In genomic region chr9:58281597-58281996, GRCm38 (mm10) we compare ENCODE assay signal across 8 mouse cellular contexts. TPM values are rescaled to one million over a fixed set of nuclear protein-coding genes. Genes with fewer than 3 reads are reported as not detected.
DNase-seq lines count a peak whose midpoint lies in the region; ATAC-seq and TF ChIP-seq lines count a peak whose summit lies in the region.

No protein-coding gene starts in this region.

- peak; percentile 82 for DNase-seq in R1 (ENCODE audit: low read depth, low spot score)
- peak; percentile 54 for DNase-seq in embryo, embryonic 11 days
- no peak for DNase-seq in stomach, postnatal 0 days (ENCODE audit: low spot score)

- no peak overlapping the region for H3ac ChIP-seq in C2C12 (ENCODE audit: control insufficient read depth, insufficient read length, low read depth)

- H3K9me3 ChIP-seq in intestine, postnatal 0 days (ENCODE audit: control insufficient read depth), result no peaks in the 10 kb centered on the region
- H3K9me3 ChIP-seq in intestine, embryonic 15.5 days, result no peaks in the 10 kb centered on the region
- H3K9me3 ChIP-seq in stomach, postnatal 0 days (ENCODE audit: control insufficient read depth, low read length), result no peaks in the 10 kb centered on the region
- H3K9me3 ChIP-seq in heart, embryonic 12.5 days (replicated peaks), result no peaks in the 10 kb centered on the region
- H3K9me3 ChIP-seq in midbrain, embryonic 16.5 days (replicated peaks; ENCODE audit: control insufficient read depth, low read length, poor library complexity, severe bottlenecking), result no peaks in the 10 kb centered on the region

- no peak overlapping the region for H3K9ac ChIP-seq in intestine, postnatal 0 days (ENCODE audit: low read depth, low read length)
- no peak overlapping the region for H3K9ac ChIP-seq in intestine, embryonic 15.5 days
- H3K9ac ChIP-seq in stomach, postnatal 0 days (ENCODE audit: low read length), result no peak overlapping the region
- H3K9ac ChIP-seq in heart, embryonic 12.5 days, result no peak overlapping the region
- no peak overlapping the region for H3K9ac ChIP-seq in midbrain, embryonic 16.5 days (ENCODE audit: low read depth, low read length)

- no peak for TF ChIP-seq EP300 in stomach, postnatal 0 days (optimal IDR thresholded peaks at IDR 0.05)

- no peak overlapping the region for H3K4me2 ChIP-seq in intestine, postnatal 0 days (replicated peaks; ENCODE audit: low read depth)
- H3K4me2 ChIP-seq in intestine, embryonic 15.5 days (replicated peaks), result no peak overlapping the region
- no peak overlapping the region for H3K4me2 ChIP-seq in stomach, postnatal 0 days (replicated peaks; ENCODE audit: low read depth)
- no peak overlapping the region for H3K4me2 ChIP-seq in heart, embryonic 12.5 days
- H3K4me2 ChIP-seq in midbrain, embryonic 16.5 days (ENCODE audit: low read length), result no peak overlapping the region

- no peaks in the 10 kb centered on the region for H3K79me2 ChIP-seq in C2C12 (ENCODE audit: control insufficient read depth, insufficient read depth)

- no peak overlapping the region for H3K4me3 ChIP-seq in intestine, postnatal 0 days (ENCODE audit: low read depth, low read length)
- H3K4me3 ChIP-seq in intestine, embryonic 15.5 days (replicated peaks), result no peak overlapping the region
- H3K4me3 ChIP-seq in C2C12 (ENCODE audit: insufficient read depth, poor library complexity, severe bottlenecking), result no peak overlapping the region
- H3K4me3 ChIP-seq in stomach, postnatal 0 days (ENCODE audit: low read depth, low read length), result no peak overlapping the region
- H3K4me3 ChIP-seq in heart, embryonic 12.5 days, result no peak overlapping the region
- H3K4me3 ChIP-seq in midbrain, embryonic 16.5 days (ENCODE audit: low read depth, low read length), result no peak overlapping the region

- no peaks in the 10 kb centered on the region for H3K79me3 ChIP-seq in C2C12 (ENCODE audit: low read depth)

- peak; percentile 74 for TF ChIP-seq CTCF in intestine, postnatal 0 days (IDR thresholded peaks at IDR 0.05; ENCODE audit: low read depth)
- peak; percentile 25 for TF ChIP-seq CTCF in C2C12 (IDR thresholded peaks at IDR 0.05; ENCODE audit: control insufficient read depth, insufficient read depth, insufficient read length)
- TF ChIP-seq CTCF in stomach, postnatal 0 days (IDR thresholded peaks at IDR 0.05; ENCODE audit: low read depth), result peak; percentile 75

- no peak overlapping the region for H3K27ac ChIP-seq in intestine, postnatal 0 days (ENCODE audit: low read depth, low read length)
- H3K27ac ChIP-seq in intestine, embryonic 15.5 days, result no peak overlapping the region
- H3K27ac ChIP-seq in stomach, postnatal 0 days (replicated peaks), result no peak overlapping the region
- no peak overlapping the region for H3K27ac ChIP-seq in heart, embryonic 12.5 days (ENCODE audit: poor library complexity, severe bottlenecking)
- no peak overlapping the region for H3K27ac ChIP-seq in midbrain, embryonic 16.5 days (ENCODE audit: low read length)

- no peaks in the 10 kb centered on the region for H3K27me3 ChIP-seq in intestine, postnatal 0 days (replicated peaks; ENCODE audit: control insufficient read depth, insufficient read depth, low read length)
- H3K27me3 ChIP-seq in intestine, embryonic 15.5 days (replicated peaks), result no peaks in the 10 kb centered on the region
- H3K27me3 ChIP-seq in C2C12 (ENCODE audit: control insufficient read depth, insufficient read depth, insufficient read length), result no peaks in the 10 kb centered on the region
- no peaks in the 10 kb centered on the region for H3K27me3 ChIP-seq in stomach, postnatal 0 days (ENCODE audit: control insufficient read depth, insufficient read depth, low read length)
- no peaks in the 10 kb centered on the region for H3K27me3 ChIP-seq in heart, embryonic 12.5 days (replicated peaks)
- H3K27me3 ChIP-seq in midbrain, embryonic 16.5 days (ENCODE audit: control insufficient read depth, insufficient read depth, low read depth, low read length), result no peaks in the 10 kb centered on the region

- ATAC-seq in intestine, postnatal 0 days, result no peak
- ATAC-seq in intestine, embryonic 15.5 days, result no peak
- no peak for ATAC-seq in stomach, postnatal 0 days (ENCODE audit: low FRiP score, low TSS enrichment)
- ATAC-seq in heart, embryonic 12.5 days (ENCODE audit: insufficient number of reproducible peaks, low FRiP score), result no peak
- no peak for ATAC-seq in midbrain, embryonic 16.5 days

- no peaks in the 10 kb centered on the region for H3K4me1 ChIP-seq in intestine, postnatal 0 days (replicated peaks; ENCODE audit: control insufficient read depth, insufficient read depth, low read length)
- H3K4me1 ChIP-seq in intestine, embryonic 15.5 days (replicated peaks), result peaks cover 4% of the 10 kb centered on the region; the same call in 1 of the 2 replicates
- no peaks in the 10 kb centered on the region for H3K4me1 ChIP-seq in stomach, postnatal 0 days (replicated peaks; ENCODE audit: control insufficient read depth, insufficient read depth)
- H3K4me1 ChIP-seq in heart, embryonic 12.5 days (replicated peaks), result peaks cover 23% of the 10 kb centered on the region
- peaks cover 5% of the 10 kb centered on the region; the same call in 1 of the 2 replicates for H3K4me1 ChIP-seq in midbrain, embryonic 16.5 days (ENCODE audit: control insufficient read depth, insufficient read depth, low read length)

- H3K36me3 ChIP-seq in intestine, postnatal 0 days (ENCODE audit: control insufficient read depth, insufficient read depth), result no peaks in the 10 kb centered on the region
- H3K36me3 ChIP-seq in intestine, embryonic 15.5 days, result no peaks in the 10 kb centered on the region
- H3K36me3 ChIP-seq in C2C12 (ENCODE audit: control insufficient read depth, insufficient read depth), result no peaks in the 10 kb centered on the region
- H3K36me3 ChIP-seq in stomach, postnatal 0 days (ENCODE audit: control insufficient read depth, insufficient read depth, low read length), result no peaks in the 10 kb centered on the region
- H3K36me3 ChIP-seq in heart, embryonic 12.5 days, result no peaks in the 10 kb centered on the region
- no peaks in the 10 kb centered on the region for H3K36me3 ChIP-seq in midbrain, embryonic 16.5 days (ENCODE audit: control insufficient read depth, insufficient read depth, low read length)

- WGBS in intestine, postnatal 0 days, result 59% methylated on average over 3 of the region's 3 CpGs
- WGBS in intestine, embryonic 15.5 days, result 61% methylated on average over 3 of the region's 3 CpGs
- 57% methylated on average over 3 of the region's 3 CpGs for WGBS in stomach, postnatal 0 days
- WGBS in heart, embryonic 12.5 days, result 63% methylated on average over 3 of the region's 3 CpGs
- 53% methylated on average over 3 of the region's 3 CpGs for WGBS in midbrain, embryonic 16.5 days

TF ChIP-seq in C2C12, 6 proteins besides CTCF, POLR2A, EP300 and RAD21:
- TF ChIP-seq USF1 (IDR thresholded peaks at IDR 0.05; ENCODE audit: low read depth), result no peak
- TF ChIP-seq MAX (IDR thresholded peaks at IDR 0.05), result no peak
- no peak for TF ChIP-seq MYOD1 (IDR thresholded peaks at IDR 0.05; ENCODE audit: control insufficient read depth, insufficient read length, low read depth)
- no peak for TF ChIP-seq CEBPB (IDR thresholded peaks at IDR 0.05; ENCODE audit: low read depth)
- no peak for TF ChIP-seq MYOG (IDR thresholded peaks at IDR 0.05; ENCODE audit: control insufficient read depth, extremely low read depth, insufficient read length)
- TF ChIP-seq FOSL1 (IDR thresholded peaks at IDR 0.05; ENCODE audit: insufficient read depth, low read length, poor library complexity, severe bottlenecking), result no peak

RNA-seq across cellular contexts. Expression of gene Stoml1, which starts 28.6 kb away (rescaled TPM):
- polyA plus RNA-seq in intestine, postnatal 0 days (2015; fragmentation: Nextera tagmentation; extraction: Ambion mirVana), result 15.0 and 15.9 TPM in 2 replicates
- polyA plus RNA-seq in intestine, embryonic 15.5 days (2015; fragmentation: Nextera tagmentation; extraction: Ambion mirVana), result 21.3 and 21.4 TPM in 2 replicates
- 13.4 TPM for polyA plus RNA-seq in C2C12 (2012; fragmentation: generic; extraction: Trizol)
- 19.9 and 20.4 TPM in 2 replicates for polyA plus RNA-seq in stomach, postnatal 0 days (2015; fragmentation: Nextera tagmentation; extraction: Ambion mirVana)
- 24.0 and 24.7 TPM in 2 replicates for polyA plus RNA-seq in heart, embryonic 12.5 days (2016; fragmentation: Nextera tagmentation; extraction: Ambion mirVana)
- 134 and 144 TPM in 2 replicates for polyA plus RNA-seq in midbrain, embryonic 16.5 days (2015; fragmentation: Nextera tagmentation; extraction: Ambion mirVana)

RNA-seq across cellular contexts. Expression of gene Loxl1, which starts 31.4 kb away (rescaled TPM):
- 21.6 and 23.8 TPM in 2 replicates for polyA plus RNA-seq in intestine, postnatal 0 days (2015; fragmentation: Nextera tagmentation; extraction: Ambion mirVana)
- 34.1 and 36.2 TPM in 2 replicates for polyA plus RNA-seq in intestine, embryonic 15.5 days (2015; fragmentation: Nextera tagmentation; extraction: Ambion mirVana)
- polyA plus RNA-seq in C2C12 (2012; fragmentation: generic; extraction: Trizol), result 5.1 TPM
- polyA plus RNA-seq in stomach, postnatal 0 days (2015; fragmentation: Nextera tagmentation; extraction: Ambion mirVana), result 49.3 and 63.7 TPM in 2 replicates
- polyA plus RNA-seq in heart, embryonic 12.5 days (2016; fragmentation: Nextera tagmentation; extraction: Ambion mirVana), result 57.4 and 62.4 TPM in 2 replicates
- polyA plus RNA-seq in midbrain, embryonic 16.5 days (2015; fragmentation: Nextera tagmentation; extraction: Ambion mirVana), result 4.8 and 5.1 TPM in 2 replicates

RNA-seq across cellular contexts. Expression of gene Pml, which starts 32.0 kb away (rescaled TPM):
- polyA plus RNA-seq in intestine, postnatal 0 days (2015; fragmentation: Nextera tagmentation; extraction: Ambion mirVana), result 5.3 and 7.1 TPM in 2 replicates
- polyA plus RNA-seq in intestine, embryonic 15.5 days (2015; fragmentation: Nextera tagmentation; extraction: Ambion mirVana), result 13.2 and 15.6 TPM in 2 replicates
- polyA plus RNA-seq in C2C12 (2012; fragmentation: generic; extraction: Trizol), result 24.3 TPM
- 5.2 and 6.7 TPM in 2 replicates for polyA plus RNA-seq in stomach, postnatal 0 days (2015; fragmentation: Nextera tagmentation; extraction: Ambion mirVana)
- polyA plus RNA-seq in heart, embryonic 12.5 days (2016; fragmentation: Nextera tagmentation; extraction: Ambion mirVana), result 15.2 and 15.5 TPM in 2 replicates
- 3.5 and 3.9 TPM in 2 replicates for polyA plus RNA-seq in midbrain, embryonic 16.5 days (2015; fragmentation: Nextera tagmentation; extraction: Ambion mirVana)

Comparison
In these comparisons a context has a peak if more than half of its experiments do, and no peak if none do; other contexts are left out.
1. CTCF ChIP-seq: peak in every context shown above with its lines; median percentile 75 in stomach, postnatal 0 days; 74 in intestine, postnatal 0 days; 25 in C2C12.